In genomic region chr19:29941208-29941607, GRCm38 (mm10) we compare ENCODE assay signal across 1 mouse cellular context.
TF ChIP-seq lines count a peak whose summit lies in the region.

No protein-coding gene starts in this region.

TF ChIP-seq in CH12.LX, 34 proteins besides CTCF, POLR2A, EP300 and RAD21 (continued from another document):
- no peak for TF ChIP-seq SMC3 (IDR thresholded peaks at IDR 0.05; ENCODE audit: low read depth, low read length)
- no peak for TF ChIP-seq HCFC1 (IDR thresholded peaks at IDR 0.05; ENCODE audit: low read depth, low read length)
- TF ChIP-seq MAZ (IDR thresholded peaks at IDR 0.05; ENCODE audit: low read depth, low read length), result no peak
- no peak for TF ChIP-seq USF1 (IDR thresholded peaks at IDR 0.05; ENCODE audit: low read depth, low read length)
- TF ChIP-seq MYC (IDR thresholded peaks at IDR 0.05; ENCODE audit: low read depth, low read length), result no peak
- no peak for TF ChIP-seq SIN3A (IDR thresholded peaks at IDR 0.05; ENCODE audit: low read length)
- TF ChIP-seq ZNF384 (IDR thresholded peaks at IDR 0.05; ENCODE audit: low read depth, low read length), result no peak
- TF ChIP-seq MAFK (IDR thresholded peaks at IDR 0.05; ENCODE audit: insufficient replicate concordance, low read length), result peak; percentile 79; the same call in 1 of the 2 replicates
- TF ChIP-seq ZKSCAN1 (IDR thresholded peaks at IDR 0.05; ENCODE audit: borderline replicate concordance, low read depth, low read length), result no peak
- no peak for TF ChIP-seq ELF1 (IDR thresholded peaks at IDR 0.05; ENCODE audit: low read depth, low read length)
- TF ChIP-seq RCOR1 (conservative IDR thresholded peaks at IDR 0.05; ENCODE audit: low read depth, low read length), result no peak
